Mouse (Mus musculus) midbrain, embryonic 16.5 days (tissue): ENCODE results near the gene Mpc2. TPM values are rescaled to one million over a fixed set of nuclear protein-coding genes. Genes with fewer than 3 reads are reported as not detected.

ENCODE experiments used
- ATAC-seq: fragments of 200-750 bp; cut with Nextera tagmentation; 2 replicates; pipeline ENCODE4 v1.8.0; 2017; ENCODE audit warnings: moderate TSS enrichment
- H3K27ac ChIP-seq: fragments of 300-500 bp; sonication (generic); 2 replicates; pipeline ENCODE4 v1.5.1; 2014; ENCODE audit warnings: mild to moderate bottlenecking, low read length, mixed read lengths
- H3K27me3 ChIP-seq: fragments of 300-500 bp; sonication (generic); 2 replicates; pipeline ENCODE4 v1.6.1; 2014; ENCODE audit warnings: low read depth, low read length, mixed read lengths; ENCODE audit not compliant: control insufficient read depth, insufficient read depth
- H3K36me3 ChIP-seq: fragments of 300-500 bp; sonication (generic); 2 replicates; pipeline ENCODE4 v1.6.1; 2014; ENCODE audit warnings: mild to moderate bottlenecking, low read length, moderate library complexity, mixed read lengths; ENCODE audit not compliant: control insufficient read depth, insufficient read depth
- H3K4me1 ChIP-seq: fragments of 300-500 bp; sonication (generic); 2 replicates; pipeline ENCODE4 v1.6.1; 2014; ENCODE audit warnings: mild to moderate bottlenecking, low read length, mixed read lengths; ENCODE audit not compliant: control insufficient read depth, insufficient read depth
- H3K4me2 ChIP-seq: fragments of 300-500 bp; sonication (generic); 2 replicates; pipeline ENCODE4 v1.6.1; 2014; ENCODE audit warnings: mild to moderate bottlenecking, low read length, mixed read lengths
- H3K4me3 ChIP-seq: fragments of 300-500 bp; sonication (generic); 2 replicates; pipeline ENCODE4 v1.5.1; 2014; ENCODE audit warnings: low read depth, mild to moderate bottlenecking, low read length, moderate library complexity, mixed read lengths
- H3K9ac ChIP-seq: fragments of 300-500 bp; sonication (generic); 2 replicates; pipeline ENCODE4 v1.6.1; 2014; ENCODE audit warnings: low read depth, low read length, mixed read lengths
- H3K9me3 ChIP-seq: fragments of 300-500 bp; sonication (generic); replicated peaks from 2 replicates; pipeline ENCODE4 v1.6.1; 2014; ENCODE audit warnings: mild to moderate bottlenecking, low read length, mixed read lengths; ENCODE audit not compliant: control insufficient read depth, poor library complexity, severe bottlenecking
- whole genome bisulfite sequencing: fragments of 180-500 bp; shearing (Covaris S2); extraction: QIAGEN DNeasy Blood & Tissue Kit; methylation state at CpG from one replicate; pipeline ENCODE4 v1.1.7; 2014; 5-methylcytosine and 5-hydroxymethylcytosine counted together
- polyA plus RNA-seq: library from polyadenylated mRNA; unstranded; fragments of >200 nt; fragmentation: Nextera tagmentation; extraction: Ambion mirVana; gene quantifications from 2 replicates; pipeline ENCODE4 v1.2.1, GENCODE M21; 2015

Mpc2 gene
- polyA plus RNA-seq, 1 experiment from 2014 or later, result 215 TPM

DNA sequence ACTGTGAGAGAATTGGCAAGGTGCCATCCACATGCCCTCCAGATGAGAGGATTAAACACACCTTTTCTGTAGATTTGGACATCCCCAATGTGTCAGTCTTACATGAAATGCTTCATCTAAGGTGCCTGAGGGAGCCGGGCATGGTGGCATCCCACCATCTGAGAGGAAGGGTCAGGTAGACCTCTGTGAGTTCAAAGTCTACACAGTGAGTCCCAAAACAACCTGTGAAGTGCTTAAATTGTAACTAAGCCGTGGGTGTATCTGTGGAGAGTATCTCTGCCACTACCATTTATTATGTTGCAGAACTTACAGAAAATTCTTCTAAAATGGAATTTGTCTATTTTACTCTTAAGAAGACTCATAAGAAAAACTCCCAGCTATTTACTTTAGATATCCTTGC, 25.7 kb downstream of the Mpc2 start:
- Histone ChIP-seq H3K36me3 (peaks cover 3% of the 10 kb centered on the region; the same call in 1 of the 2 replicates), H3K27me3 (no peaks in the 10 kb centered on the region), H3K9ac (no peak overlapping the region), H3K9me3 (no peaks in the 10 kb centered on the region), H3K27ac (no peak overlapping the region), H3K4me1 (no peaks in the 10 kb centered on the region), H3K4me3 (no peak overlapping the region), H3K4me2 (no peak overlapping the region)
- no peak for ATAC-seq
- 96% methylated on average over 2 of the region's 2 CpGs for WGBS

GRCm38 (mm10) chr1:165489197-165489596, 28.8 kb downstream of the Mpc2 start:
- 88% methylated on average over 4 of the region's 4 CpGs for WGBS
- H3K27me3 ChIP-seq, result no peaks in the 10 kb centered on the region
- H3K36me3 ChIP-seq, result no peaks in the 10 kb centered on the region
- no peak overlapping the region for H3K4me2 ChIP-seq
- H3K27ac ChIP-seq, result no peak overlapping the region
- no peaks in the 10 kb centered on the region for H3K9me3 ChIP-seq
- no peaks in the 10 kb centered on the region for H3K4me1 ChIP-seq
- no peak for ATAC-seq
- H3K4me3 ChIP-seq, result no peak overlapping the region
- no peak overlapping the region for H3K9ac ChIP-seq

GRCm38 (mm10) chr1:165498856-165499255, 38.4 kb downstream of the Mpc2 start:
- Histone ChIP-seq H3K27ac (no peak overlapping the region), H3K9ac (no peak overlapping the region), H3K9me3 (no peaks in the 10 kb centered on the region), H3K4me3 (no peak overlapping the region), H3K4me2 (no peak overlapping the region), H3K4me1 (no peaks in the 10 kb centered on the region), H3K36me3 (no peaks in the 10 kb centered on the region), H3K27me3 (no peaks in the 10 kb centered on the region)
- WGBS, result 49% methylated on average over 3 of the region's 3 CpGs
- no peak for ATAC-seq

DNA sequence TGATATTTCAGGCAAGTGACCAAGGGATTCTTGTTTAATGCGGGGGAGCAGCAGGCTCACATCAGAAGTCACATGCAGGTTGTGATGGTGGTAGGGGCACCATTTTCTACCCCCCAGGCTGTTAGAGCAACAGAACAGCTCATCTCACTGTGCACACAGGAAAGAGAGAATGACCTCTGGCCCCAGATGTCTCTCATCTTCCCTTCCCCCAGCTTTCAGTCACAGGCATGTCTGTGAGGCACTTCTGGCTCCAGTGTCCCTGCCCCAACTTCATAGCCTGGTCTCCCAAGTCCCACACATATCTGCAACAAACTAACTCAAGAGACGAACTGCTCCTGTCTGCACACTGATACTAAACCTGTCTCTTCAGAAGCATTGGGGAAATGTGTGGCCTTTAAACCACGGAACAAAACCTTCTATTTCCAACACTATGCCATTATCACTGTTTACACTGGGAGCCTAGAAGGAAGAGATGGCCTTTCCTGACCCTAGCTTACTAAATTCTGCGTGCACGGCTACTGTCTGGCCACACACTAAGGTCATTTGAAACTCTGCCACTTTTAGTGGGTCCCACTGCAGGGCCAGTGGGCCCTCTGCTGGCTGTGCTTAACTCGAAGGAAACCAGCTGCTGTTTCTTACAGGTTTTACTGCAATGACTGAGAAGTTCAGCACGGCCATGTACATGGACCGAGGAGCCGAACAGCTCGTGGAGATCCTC, 43.0 kb downstream of the Mpc2 start:
- WGBS, result 72% methylated on average over 10 of the region's 10 CpGs
- H3K9me3 ChIP-seq, result no peaks in the 10 kb centered on the region
- H3K27ac ChIP-seq, result no peak overlapping the region
- no peak overlapping the region for H3K4me2 ChIP-seq
- no peaks in the 10 kb centered on the region for H3K36me3 ChIP-seq
- ATAC-seq, result no peak
- H3K27me3 ChIP-seq, result no peaks in the 10 kb centered on the region
- H3K4me1 ChIP-seq, result no peaks in the 10 kb centered on the region
- H3K9ac ChIP-seq, result no peak overlapping the region
- H3K4me3 ChIP-seq, result no peak overlapping the region

DNA sequence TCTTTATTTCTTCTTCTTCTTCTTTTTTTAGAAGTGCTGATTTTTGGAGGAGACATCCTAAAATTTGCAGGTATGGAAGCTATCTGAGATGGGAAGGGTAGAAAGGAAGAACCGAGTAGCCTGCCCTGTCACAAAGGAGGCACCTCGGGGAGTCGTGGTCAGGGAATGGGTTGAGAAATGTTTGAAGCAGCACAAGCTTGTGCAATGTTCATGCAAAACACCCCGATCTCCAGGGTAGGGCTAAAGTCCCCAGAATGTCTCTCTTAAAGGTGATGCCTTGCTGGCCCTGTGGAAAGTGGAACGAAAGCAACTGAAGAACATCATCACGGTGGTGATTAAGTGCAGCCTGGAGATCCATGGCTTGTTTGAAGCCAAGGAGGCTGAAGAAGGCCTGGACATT, 45.9 kb downstream of the Mpc2 start:
- Histone ChIP-seq H3K9me3 (no peaks in the 10 kb centered on the region), H3K36me3 (no peaks in the 10 kb centered on the region), H3K27ac (no peak overlapping the region), H3K4me1 (no peaks in the 10 kb centered on the region), H3K27me3 (no peaks in the 10 kb centered on the region), H3K9ac (no peak overlapping the region), H3K4me2 (no peak overlapping the region), H3K4me3 (no peak overlapping the region)
- no peak for ATAC-seq
- 89% methylated on average over 6 of the region's 6 CpGs for WGBS

GRCm38 (mm10) chr1:165510161-165510560, 49.7 kb downstream of the Mpc2 start:
- no peaks in the 10 kb centered on the region for H3K9me3 ChIP-seq
- 93% methylated on average over 6 of the region's 6 CpGs for WGBS
- no peak overlapping the region for H3K4me2 ChIP-seq
- no peak overlapping the region for H3K27ac ChIP-seq
- no peak overlapping the region for H3K4me3 ChIP-seq
- H3K4me1 ChIP-seq, result no peaks in the 10 kb centered on the region
- H3K27me3 ChIP-seq, result no peaks in the 10 kb centered on the region
- no peaks in the 10 kb centered on the region for H3K36me3 ChIP-seq
- no peak for ATAC-seq
- no peak overlapping the region for H3K9ac ChIP-seq

DNA sequence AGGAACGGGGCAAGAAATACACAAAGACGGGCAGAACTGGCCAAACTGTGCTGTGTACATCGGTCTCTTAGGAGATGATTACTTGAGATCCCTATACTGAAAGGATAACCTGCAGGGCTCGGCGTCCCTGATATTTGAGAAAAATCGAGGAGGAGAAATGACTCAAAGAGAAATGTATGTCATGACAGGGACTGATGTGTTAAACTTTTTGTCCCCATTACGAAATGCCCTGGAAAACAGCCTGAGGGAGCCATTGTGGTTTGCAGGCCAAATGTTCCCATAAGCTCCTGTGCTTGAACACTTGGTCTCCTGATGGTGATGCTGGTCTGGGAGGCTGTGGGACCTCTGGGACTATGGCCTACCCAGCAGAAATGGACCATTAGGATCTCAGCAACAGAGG, 60.3 kb downstream of the Mpc2 start:
- Histone ChIP-seq H3K27me3 (no peaks in the 10 kb centered on the region), H3K4me3 (no peak overlapping the region), H3K27ac (no peak overlapping the region), H3K9ac (no peak overlapping the region), H3K9me3 (no peaks in the 10 kb centered on the region), H3K4me1 (no peaks in the 10 kb centered on the region), H3K36me3 (no peaks in the 10 kb centered on the region), H3K4me2 (no peak overlapping the region)
- WGBS, result 89% methylated on average over 7 of the region's 7 CpGs
- ATAC-seq, result no peak

Other genes starting within 250 kb of the Mpc2 start
- 146 and 160 TPM in 2 replicates for gene Tiprl, start 223.6 kb upstream of the Mpc2 start, polyA plus RNA-seq
- gene Gpr161, start 164.8 kb upstream of the Mpc2 start, polyA plus RNA-seq, result 4.1 and 4.7 TPM in 2 replicates
- 17.6 and 19.4 TPM in 2 replicates for gene Dcaf6, start 162 bp upstream of the Mpc2 start, polyA plus RNA-seq
- 0.21 and 0.40 TPM in 2 replicates for gene Adcy10, start 24.5 kb downstream of the Mpc2 start, polyA plus RNA-seq
- gene Mpzl1, start 173.9 kb downstream of the Mpc2 start, polyA plus RNA-seq, result 150 and 155 TPM in 2 replicates
- 7.8 and 7.9 TPM in 2 replicates for gene Rcsd1, start 249.1 kb downstream of the Mpc2 start, polyA plus RNA-seq